Mouse (Mus musculus): ENCODE measurements around the gene Gli1.
A peak's percentile ranks its signal among the peaks of the same experiment; 100 is the strongest.

The Gli1 gene

GRCm38 (mm10) chr10:127348957-127349356, 7.2 kb upstream of the Gli1 start:
- no peak for DNase-seq (ENCODE audit: low read depth, low spot score)

GRCm38 (mm10) chr10:127346173-127346572, 4.4 kb upstream of the Gli1 start:
- no peak for DNase-seq (ENCODE audit: low read depth, low spot score)

- DNase-seq (ENCODE audit: low read depth, low spot score), result no peak
These were observed 1.3 kb upstream of the Gli1 start for GRCm38 (mm10) chr10:127343029-127343428.

- DNase-seq (ENCODE audit: low read depth, low spot score), result no peak
These were observed 449 bp downstream of the Gli1 start for GRCm38 (mm10) chr10:127341360-127341690.

- no peak for DNase-seq (ENCODE audit: low read depth, low spot score)
These were observed 1.0 kb downstream of the Gli1 start for GRCm38 (mm10) chr10:127340577-127341359.

- no peak for DNase-seq (ENCODE audit: low read depth, low spot score)
These were observed 1.8 kb downstream of the Gli1 start for GRCm38 (mm10) chr10:127339683-127340576.

- peak; percentile 81 for DNase-seq (ENCODE audit: low read depth, low spot score)
These were observed 2.7 kb downstream of the Gli1 start for GRCm38 (mm10) chr10:127338930-127339682.

GRCm38 (mm10) chr10:127337536-127338099, 4.2 kb downstream of the Gli1 start:
- DNase-seq (ENCODE audit: low read depth, low spot score), result no peak

- DNase-seq (ENCODE audit: low read depth, low spot score), result no peak
These were observed 4.8 kb downstream of the Gli1 start for GRCm38 (mm10) chr10:127336952-127337351.

GRCm38 (mm10) chr10:127335271-127335670, 6.5 kb downstream of the Gli1 start:
- DNase-seq (ENCODE audit: low read depth, low spot score), result no peak

GRCm38 (mm10) chr10:127333152-127333551, 8.6 kb downstream of the Gli1 start:
- no peak for DNase-seq (ENCODE audit: low read depth, low spot score)

GRCm38 (mm10) chr10:127332211-127332874, 9.4 kb downstream of the Gli1 start:
- no peak for DNase-seq (ENCODE audit: low read depth, low spot score)

- DNase-seq (ENCODE audit: low read depth, low spot score), result no peak
These were observed 11.6 kb downstream of the Gli1 start for GRCm38 (mm10) chr10:127330212-127330611.

- no peak for DNase-seq (ENCODE audit: low read depth, low spot score)
These were observed 14.2 kb downstream of the Gli1 start for GRCm38 (mm10) chr10:127327461-127328145.

GRCm38 (mm10) chr10:127326828-127327227, 14.9 kb downstream of the Gli1 start:
- DNase-seq (ENCODE audit: low read depth, low spot score), result no peak

GRCm38 (mm10) chr10:127326017-127326801, 15.6 kb downstream of the Gli1 start:
- no peak for DNase-seq (ENCODE audit: low read depth, low spot score)

- no peak for DNase-seq (ENCODE audit: low read depth, low spot score)
These were observed 16.2 kb downstream of the Gli1 start for GRCm38 (mm10) chr10:127325454-127326016.

GRCm38 (mm10) chr10:127324495-127324894, 17.3 kb downstream of the Gli1 start:
- no peak for DNase-seq (ENCODE audit: low read depth, low spot score)

- no peak for DNase-seq (ENCODE audit: low read depth, low spot score)
These were observed 18.5 kb downstream of the Gli1 start for GRCm38 (mm10) chr10:127323131-127323855.
